Mouse (Mus musculus) stomach, postnatal 0 days (tissue): ENCODE data around the gene Pla2g12b.

Source experiments
- CTCF ChIP-seq: IDR thresholded peaks from 2 replicates; pipeline ENCODE4 v1.5.1; 2016; ENCODE audit warnings: antibody characterized with exemption, low read depth, mild to moderate bottlenecking, moderate library complexity
- EP300 ChIP-seq: optimal IDR thresholded peaks from 2 replicates; pipeline ENCODE3; 2016; ENCODE audit warnings: antibody characterized with exemption

DNA sequence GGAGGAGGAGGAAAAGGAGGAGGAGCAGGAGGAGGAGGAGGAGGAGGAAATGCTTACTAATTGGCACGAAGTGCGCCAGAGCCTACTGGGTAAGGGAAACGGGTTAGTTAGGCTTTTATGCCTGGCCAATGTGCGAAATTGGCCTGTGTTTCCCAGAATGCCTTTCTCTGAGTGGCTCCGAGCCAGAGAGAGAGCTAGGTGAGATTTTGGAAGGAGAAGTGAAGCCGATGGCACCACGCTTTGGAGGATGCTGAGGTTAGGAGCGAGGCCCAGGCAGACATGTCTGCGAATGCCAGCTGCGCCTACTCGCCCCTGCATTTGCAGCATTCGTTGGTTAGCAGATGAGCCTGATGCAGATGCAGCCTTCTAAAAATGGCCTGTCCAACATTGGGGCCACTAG is 56.3 kb downstream of the Pla2g12b start:
- no peak for TF ChIP-seq CTCF
- no peak for TF ChIP-seq EP300
